Mouse (Mus musculus): ENCODE measurements around the gene Map3k6.

The Map3k6 gene

GRCm38 (mm10) chr4:133213661-133214060, 27.0 kb upstream of the Map3k6 start:
- no peak for DNase-seq (ENCODE audit: low spot score in 2 of 2)

- DNase-seq (ENCODE audit: low spot score in 2 of 2) = peak in 1 of 2 experiments; percentile 48
Observed at GRCm38 (mm10) chr4:133217641-133218040, 23.0 kb upstream of the Map3k6 start.

GRCm38 (mm10) chr4:133218745-133219144, 21.9 kb upstream of the Map3k6 start:
- no peak for DNase-seq (ENCODE audit: low spot score in 2 of 2)

GRCm38 (mm10) chr4:133220656-133221055, 20.0 kb upstream of the Map3k6 start:
- no peak for DNase-seq (ENCODE audit: low spot score in 2 of 2)

GRCm38 (mm10) chr4:133221701-133222100, 18.9 kb upstream of the Map3k6 start:
- DNase-seq (ENCODE audit: low spot score in 2 of 2) = no peak

- DNase-seq (ENCODE audit: low spot score in 2 of 2) = no peak
Observed at GRCm38 (mm10) chr4:133223875-133224274, 16.7 kb upstream of the Map3k6 start.

GRCm38 (mm10) chr4:133226073-133226472, 14.5 kb upstream of the Map3k6 start:
- no peak for DNase-seq (ENCODE audit: low spot score in 2 of 2)

- DNase-seq (ENCODE audit: low spot score in 2 of 2) = no peak
Observed at GRCm38 (mm10) chr4:133227636-133228035, 13.0 kb upstream of the Map3k6 start.

- DNase-seq (ENCODE audit: low spot score in 2 of 2) = no peak
Observed at GRCm38 (mm10) chr4:133229582-133229981, 11.0 kb upstream of the Map3k6 start.

GRCm38 (mm10) chr4:133233285-133233976, 7.2 kb upstream of the Map3k6 start:
- no peak for DNase-seq (ENCODE audit: low spot score in 2 of 2)

- no peak for DNase-seq (ENCODE audit: low spot score in 2 of 2)
Observed at GRCm38 (mm10) chr4:133234771-133235170, 5.8 kb upstream of the Map3k6 start.

GRCm38 (mm10) chr4:133235415-133235814, 5.2 kb upstream of the Map3k6 start:
- no peak for DNase-seq (ENCODE audit: low spot score in 2 of 2)

GRCm38 (mm10) chr4:133237911-133238310, 2.7 kb upstream of the Map3k6 start:
- DNase-seq (ENCODE audit: low spot score in 2 of 2) = no peak

- peak; percentile 64 to 82 for DNase-seq (ENCODE audit: low spot score in 2 of 2)
Observed at GRCm38 (mm10) chr4:133240934-133241908, 603 bp downstream of the Map3k6 start.

- DNase-seq (ENCODE audit: low spot score in 2 of 2) = no peak
Observed at GRCm38 (mm10) chr4:133241910-133242309, 1.3 kb downstream of the Map3k6 start.

- no peak for DNase-seq (ENCODE audit: low spot score in 2 of 2)
Observed at GRCm38 (mm10) chr4:133242710-133243109, 2.1 kb downstream of the Map3k6 start.

GRCm38 (mm10) chr4:133243538-133243937, 2.9 kb downstream of the Map3k6 start:
- no peak for DNase-seq (ENCODE audit: low spot score in 2 of 2)

GRCm38 (mm10) chr4:133244289-133244688, 3.7 kb downstream of the Map3k6 start:
- no peak for DNase-seq (ENCODE audit: low spot score in 2 of 2)

- DNase-seq (ENCODE audit: low spot score in 2 of 2) = no peak
Observed at GRCm38 (mm10) chr4:133247072-133247471, 6.5 kb downstream of the Map3k6 start.

GRCm38 (mm10) chr4:133247806-133248449, 7.3 kb downstream of the Map3k6 start:
- no peak for DNase-seq (ENCODE audit: low spot score in 2 of 2)

GRCm38 (mm10) chr4:133250609-133251008, 10.0 kb downstream of the Map3k6 start:
- DNase-seq (ENCODE audit: low spot score in 2 of 2) = peak; percentile 37 to 72

GRCm38 (mm10) chr4:133251214-133251613, 10.6 kb downstream of the Map3k6 start:
- DNase-seq (ENCODE audit: low spot score in 2 of 2) = no peak
